Mouse (Mus musculus) C3H10T1/2 (cell line): ENCODE measurements around the gene Oit3. TPM values are rescaled to one million over a fixed set of nuclear protein-coding genes. Genes with fewer than 3 reads are reported as not detected.

Experiments used
- polyA plus RNA-seq, 2 experiments: library from polyadenylated mRNA; unstranded; fragments of >200 nt; fragmentation: generic; extraction: Trizol; gene quantifications; one replicate each; pipeline ENCODE4 v1.2.1; 2012; ENCODE audit warnings: missing spikeins in 2 of 2

Gene Oit3
- polyA plus RNA-seq = under 1 TPM; 0.04 to 0.18 TPM

GRCm38 (mm10) chr10:59441735-59442134 is at the start of gene Oit3:
Oit3 (minus strand) TSS chr10:59441778.

GRCm38 (mm10) chr10:59402899-59403792 is 38.4 kb downstream of the Oit3 start, which contains the start of gene Pla2g12b:
Pla2g12b (plus strand) TSS chr10:59403660.

GRCm38 (mm10) chr10:59395461-59395860 is 46.1 kb downstream of the Oit3 start, which contains the start of gene Gm10273:
Gm10273 (plus strand) TSS chr10:59395632.

Other genes starting within 250 kb of the Oit3 start
- 10 to 100 TPM in 1 of 2 experiments, under 1 TPM in 1; 0.68 to 10.2 TPM for gene Sept10, start 219.9 kb downstream of the Oit3 start, polyA plus RNA-seq
- 1 to 10 TPM in 1 of 2 experiments, under 1 TPM in 1; 0.21 to 1.7 TPM for gene Sowahc, start 219.8 kb downstream of the Oit3 start, polyA plus RNA-seq
- 10 to 100 TPM in 1 of 2 experiments, 1 to 10 TPM in 1; 9.2 to 51.3 TPM for gene P4ha1, start 118.5 kb downstream of the Oit3 start, polyA plus RNA-seq
- gene Gm10273, start 46.1 kb downstream of the Oit3 start, polyA plus RNA-seq = 1 to 10 TPM; 3.0 to 6.8 TPM
- not detected for gene Pla2g12b, start 38.1 kb downstream of the Oit3 start, polyA plus RNA-seq
- gene Gm10322, start 174.3 kb upstream of the Oit3 start, polyA plus RNA-seq = under 1 TPM; 0.13 to 0.37 TPM
- 10 to 100 TPM in 1 of 2 experiments, 1 to 10 TPM in 1; 5.0 to 14.4 TPM for gene Mcu, start 174.9 kb upstream of the Oit3 start, polyA plus RNA-seq